ENCODE assay signal across 14 mouse cellular contexts in genomic region chr13:63877138-63877537, GRCm38 (mm10).
"Had no signal": no experiment of that assay in that cellular context is flagged by ENCODE, and none has a peak within 500 bp of the region (broad histone marks: within the 10 kb centered on the region; RNA-seq: fewer than 3 reads in every experiment).

No protein-coding gene starts in this region.

- H3K4me2 ChIP-seq: limb, embryonic 12.5 days; liver, embryonic 13.5 days; midbrain, embryonic 11.5 days; midbrain, embryonic 15.5 days; neural tube, embryonic 13.5 days had no signal

- H3K9ac ChIP-seq: limb, embryonic 12.5 days; liver, embryonic 13.5 days; liver, postnatal 0 days; midbrain, embryonic 15.5 days; neural tube, embryonic 13.5 days had no signal

- ATAC-seq: liver, postnatal 0 days; midbrain, embryonic 15.5 days had no signal

- H3K9me3 ChIP-seq: limb, embryonic 12.5 days; liver, embryonic 13.5 days; megakaryocyte, embryonic 14.5 days; midbrain, embryonic 15.5 days; neural tube, embryonic 13.5 days had no signal

- DNase-seq: kidney, postnatal 10 days; layer of hippocampus, postnatal 36 days; liver; liver, embryonic 13.5 days; liver, postnatal 0 days; lung, postnatal 36 days; right cerebral cortex, postnatal 14 days; thymus, postnatal 4 days had no signal

- H3K27me3 ChIP-seq: limb, embryonic 12.5 days; liver, embryonic 13.5 days; megakaryocyte, embryonic 14.5 days; midbrain, embryonic 15.5 days; neural tube, embryonic 13.5 days had no signal

- H3K27ac ChIP-seq: limb, embryonic 12.5 days; liver, embryonic 13.5 days; midbrain, embryonic 15.5 days; neural tube, embryonic 13.5 days; stomach, postnatal 0 days had no signal

- H3K4me1 ChIP-seq: limb, embryonic 12.5 days; megakaryocyte, embryonic 14.5 days; midbrain, embryonic 15.5 days; neural tube, embryonic 13.5 days had no signal

- H3K4me3 ChIP-seq: limb, embryonic 12.5 days; liver, embryonic 13.5 days; megakaryocyte, embryonic 14.5 days; midbrain, embryonic 15.5 days; neural tube, embryonic 13.5 days had no signal
